Mouse (Mus musculus): Measurements from ENCODE around the gene Defb28.

Defb28 gene

GRCm38 (mm10) chr2:152517981-152518380 lies at the start of gene Defb28:
Defb28 (plus strand) TSS chr2:152518255.
- DNase-seq (ENCODE audit: low read depth, low spot score) = no peak

GRCm38 (mm10) chr2:152470973-152471372 lies 47.1 kb upstream of the Defb28 start:
- DNase-seq (ENCODE audit: low read depth, low spot score) = peak; percentile 14

GRCm38 (mm10) chr2:152472434-152472833 lies 45.6 kb upstream of the Defb28 start:
- no peak for DNase-seq (ENCODE audit: low read depth, low spot score)

- no peak for DNase-seq (ENCODE audit: low read depth, low spot score)
These were observed 41.3 kb upstream of the Defb28 start, which contains the start of gene Defb20 for GRCm38 (mm10) chr2:152476763-152477162. Defb20 (plus strand) TSS chr2:152477063.

- DNase-seq (ENCODE audit: low read depth, low spot score) = no peak
These were observed 37.2 kb upstream of the Defb28 start for GRCm38 (mm10) chr2:152480881-152481280.

GRCm38 (mm10) chr2:152481726-152482125 lies 36.3 kb upstream of the Defb28 start:
- DNase-seq (ENCODE audit: low read depth, low spot score) = no peak

- DNase-seq (ENCODE audit: low read depth, low spot score) = no peak
These were observed 31.0 kb upstream of the Defb28 start for GRCm38 (mm10) chr2:152487024-152487423.

GRCm38 (mm10) chr2:152490038-152490437 lies 28.0 kb upstream of the Defb28 start, which contains the start of gene Defb22:
Defb22 (minus strand) TSS chr2:152490138.
- DNase-seq (ENCODE audit: low read depth, low spot score) = no peak

- no peak for DNase-seq (ENCODE audit: low read depth, low spot score)
These were observed 24.9 kb upstream of the Defb28 start for GRCm38 (mm10) chr2:152493151-152493550.

- no peak for DNase-seq (ENCODE audit: low read depth, low spot score)
These were observed 20.0 kb upstream of the Defb28 start for GRCm38 (mm10) chr2:152498020-152498419.

GRCm38 (mm10) chr2:152500204-152500862 lies 17.7 kb upstream of the Defb28 start:
- no peak for DNase-seq (ENCODE audit: low read depth, low spot score)

- no peak for DNase-seq (ENCODE audit: low read depth, low spot score)
These were observed 17.2 kb upstream of the Defb28 start for GRCm38 (mm10) chr2:152500863-152501229.

- no peak for DNase-seq (ENCODE audit: low read depth, low spot score)
These were observed 14.1 kb upstream of the Defb28 start for GRCm38 (mm10) chr2:152503950-152504349.

- DNase-seq (ENCODE audit: low read depth, low spot score) = no peak
These were observed 6.5 kb upstream of the Defb28 start, which contains the start of gene Defb26 for GRCm38 (mm10) chr2:152511592-152511991. Defb26 (minus strand) TSS chr2:152511692.

GRCm38 (mm10) chr2:152516084-152516483 lies 2.0 kb upstream of the Defb28 start:
- DNase-seq (ENCODE audit: low read depth, low spot score) = no peak

GRCm38 (mm10) chr2:152539944-152540710 lies 22.1 kb downstream of the Defb28 start, which contains the start of gene Defb29:
Defb29 (minus strand) TSS chr2:152540098.
- no peak for DNase-seq (ENCODE audit: low read depth, low spot score)

- no peak for DNase-seq (ENCODE audit: low read depth, low spot score)
These were observed 23.9 kb downstream of the Defb28 start for GRCm38 (mm10) chr2:152541979-152542378.

GRCm38 (mm10) chr2:152542897-152543296 lies 24.8 kb downstream of the Defb28 start:
- DNase-seq (ENCODE audit: low read depth, low spot score) = no peak

- DNase-seq (ENCODE audit: low read depth, low spot score) = no peak
These were observed 25.4 kb downstream of the Defb28 start for GRCm38 (mm10) chr2:152543478-152543877.

GRCm38 (mm10) chr2:152544691-152545090 lies 26.6 kb downstream of the Defb28 start:
- peak; percentile 28 for DNase-seq (ENCODE audit: low read depth, low spot score)

GRCm38 (mm10) chr2:152548124-152548523 lies 30.1 kb downstream of the Defb28 start:
- DNase-seq (ENCODE audit: low read depth, low spot score) = no peak

GRCm38 (mm10) chr2:152553774-152554423 lies 35.8 kb downstream of the Defb28 start:
- DNase-seq (ENCODE audit: low read depth, low spot score) = peak; percentile 8
